Mouse (Mus musculus) heart, postnatal 14 days (tissue): Measurements from ENCODE around the gene Gnl1. TPM values are rescaled to one million over a fixed set of nuclear protein-coding genes. Genes with fewer than 3 reads are reported as not detected.

Experiments
- microRNA-seq, 2 experiments: library from miRNA; unstranded; fragments of <30 nt; microRNA quantifications; one replicate each; pipeline ENCODE4 v1.2.0; 2021 to 2022
- total RNA-seq, 2 experiments: library from RNA; stranded (reverse); gene quantifications; 2 replicates each; pipeline ENCODE4 v1.2.3; 2021

Gene Gnl1
- total RNA-seq, 2 experiments from 2014 or later, result 23.0 to 26.1 TPM

Small RNA genes lying within 50 kb of the gene (microRNA-seq; reads per million reads assigned to microRNA genes)
- gene Mir877, result 48.9 to 412 reads per million in 2 experiments

Other genes with a start within 250 kb of the Gnl1 start
- gene Ier3, start 158.2 kb upstream of the Gnl1 start, total RNA-seq, result 10 to 100 TPM; 23.9 to 27.8 TPM
- 100 to 1,000 TPM; 108 to 111 TPM for gene Flot1, start 156.6 kb upstream of the Gnl1 start, total RNA-seq
- 100 to 1,000 TPM; 134 to 183 TPM for gene Tubb5, start 141.5 kb upstream of the Gnl1 start, total RNA-seq
- gene Mdc1, start 138.3 kb upstream of the Gnl1 start, total RNA-seq, result 10 to 100 TPM; 12.9 to 13.5 TPM
- 1 to 10 TPM; 3.8 to 6.0 TPM for gene Nrm, start 118.5 kb upstream of the Gnl1 start, total RNA-seq
- gene Ppp1r18, start 114.3 kb upstream of the Gnl1 start, total RNA-seq, result 10 to 100 TPM; 21.1 to 25.0 TPM
- gene Dhx16, start 100.0 kb upstream of the Gnl1 start, total RNA-seq, result 10 to 100 TPM; 20.6 to 24.9 TPM
- gene 2310061I04Rik, start 82.4 kb upstream of the Gnl1 start, total RNA-seq, result 10 to 100 TPM; 83.9 to 89.3 TPM
- gene Atat1, start 69.8 kb upstream of the Gnl1 start, total RNA-seq, result 1 to 10 TPM; 7.7 to 9.5 TPM
- 10 to 100 TPM; 47.9 to 49.0 TPM for gene Mrps18b, start 63.5 kb upstream of the Gnl1 start, total RNA-seq
- 10 to 100 TPM; 43.4 to 49.0 TPM for gene Ppp1r10, start 63.4 kb upstream of the Gnl1 start, total RNA-seq
- 10 to 100 TPM; 65.2 TPM for gene Abcf1, start 10.1 kb upstream of the Gnl1 start, total RNA-seq
- gene Prr3, start 385 bp downstream of the Gnl1 start, total RNA-seq, result 1 to 10 TPM; 4.6 to 4.7 TPM
- 1 to 10 TPM; 4.7 to 6.0 TPM for gene H2-T24, start 40.7 kb downstream of the Gnl1 start, total RNA-seq
- 10 to 100 TPM; 23.2 to 24.0 TPM for gene H2-T23, start 53.0 kb downstream of the Gnl1 start, total RNA-seq
- gene H2-T22, start 62.9 kb downstream of the Gnl1 start, total RNA-seq, result 10 to 100 TPM in 1 of 2 experiments, 1 to 10 TPM in 1; 10.0 to 12.4 TPM
- gene Gm6034, start 63.1 kb downstream of the Gnl1 start, total RNA-seq, result not detected
- gene Gm11127, start 78.5 kb downstream of the Gnl1 start, total RNA-seq, result 1 to 10 TPM; 1.5 to 2.3 TPM
- not detected for gene Gm19684, start 141.8 kb downstream of the Gnl1 start, total RNA-seq
- gene Gm7030, start 149.6 kb downstream of the Gnl1 start, total RNA-seq, result not detected
- gene Gm8909, start 188.7 kb downstream of the Gnl1 start, total RNA-seq, result not detected
- gene H2-T3, start 210.4 kb downstream of the Gnl1 start, total RNA-seq, result 1 to 10 TPM in 1 of 2 experiments, under 1 TPM in 1; 0.31 to 3.1 TPM